8 mouse cellular contexts compared by ENCODE assay signal in the genomic region with DNA sequence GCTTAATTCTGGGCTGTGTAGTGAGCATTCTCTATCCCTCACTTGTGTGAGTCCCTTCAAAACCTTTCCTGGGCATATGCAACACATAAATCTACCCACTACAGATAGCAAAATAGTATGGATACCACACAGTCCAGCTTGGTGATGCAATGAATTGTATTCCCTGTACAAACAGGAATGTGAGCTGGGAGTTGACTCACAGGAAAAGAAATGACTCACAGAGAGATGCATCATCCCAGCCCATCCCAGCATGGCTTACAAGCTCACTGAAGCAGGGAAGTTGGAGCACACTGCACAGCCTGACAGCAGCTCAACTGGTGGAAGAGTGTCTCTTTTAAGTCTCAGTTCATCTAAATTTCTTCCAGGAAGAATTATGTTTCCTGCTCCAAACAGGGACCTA.
DNase-seq lines count a peak whose midpoint lies in the region; ATAC-seq and TF ChIP-seq lines count a peak whose summit lies in the region.
"Not testable (repeated sequence)": the region's sequence is repeated elsewhere in the genome, so short reads cannot be mapped to it uniquely, and the experiment has no call there.

No protein-coding gene starts in this region.

- ATAC-seq in stomach, postnatal 0 days (ENCODE audit: low FRiP score, low TSS enrichment), result peak; percentile 94

- intact Hi-C loops in left cerebral cortex, adult 2 months (cut with DNase I), result not testable (repeated sequence)

- H3K27ac ChIP-seq in left cerebral cortex, adult 2 months; stomach, postnatal 0 days (replicated peaks): not testable (repeated sequence)
- H3K27ac ChIP-seq in olfactory bulb, adult 2 months (ENCODE audit: insufficient read depth, low read depth, low read length), result 0 out of 2 replicates have a peak overlapping the region, but pooled peaks have one; percentile 40

- TF ChIP-seq POLR2A in olfactory bulb, adult 2 months (IDR thresholded peaks at IDR 0.05; ENCODE audit: insufficient read depth, low read depth, low read length), result not testable (repeated sequence)

- peak; percentile 14 for DNase-seq in MN1 (ENCODE audit: low spot score)
- peak; percentile 55 for DNase-seq in adrenal gland, postnatal 14 days
- DNase-seq in gastrocnemius, adult 18-20 months (ENCODE audit: low spot score), result peak; percentile 2
- peak; percentile 6 for DNase-seq in heart, postnatal 4 days
- peak; percentile 19 to 22 for DNase-seq in layer of hippocampus, adult 18-20 months (ENCODE audit: low spot score in 2 of 2)
- peak; percentile 13 to 17 for DNase-seq in left cerebral cortex, adult 2 months (ENCODE audit: extremely low spot score in 1 of 2, low spot score in 2 of 2)
- DNase-seq in stomach, postnatal 0 days (ENCODE audit: low spot score), result peak; percentile 19

- H3K27me3 ChIP-seq in stomach, postnatal 0 days (ENCODE audit: control insufficient read depth, insufficient read depth, low read length), result not testable (repeated sequence)

- H3K4me3 ChIP-seq in left cerebral cortex, adult 2 months; olfactory bulb, adult 2 months (ENCODE audit: insufficient read depth, low read depth, low read length); stomach, postnatal 0 days (ENCODE audit: low read depth, low read length): not testable (repeated sequence)

- H3K36me3 ChIP-seq in stomach, postnatal 0 days (ENCODE audit: control insufficient read depth, insufficient read depth, low read length), result not testable (repeated sequence)

- TF ChIP-seq CTCF in left cerebral cortex, adult 2 months (IDR thresholded peaks at IDR 0.05); olfactory bulb, adult 2 months (IDR thresholded peaks at IDR 0.05; ENCODE audit: insufficient read depth, low read depth, low read length); stomach, postnatal 0 days (IDR thresholded peaks at IDR 0.05; ENCODE audit: low read depth): not testable (repeated sequence)

- not testable (repeated sequence) for H3K9ac ChIP-seq in stomach, postnatal 0 days (ENCODE audit: low read length)

- not testable (repeated sequence) for H3K4me1 ChIP-seq in olfactory bulb, adult 2 months (ENCODE audit: control insufficient read depth, insufficient read depth, low read length); stomach, postnatal 0 days (replicated peaks; ENCODE audit: control insufficient read depth, insufficient read depth)

- not testable (repeated sequence) for TF ChIP-seq EP300 in stomach, postnatal 0 days (optimal IDR thresholded peaks at IDR 0.05)

- H3K9me3 ChIP-seq in stomach, postnatal 0 days (ENCODE audit: control insufficient read depth, low read length), result not testable (repeated sequence)

- not testable (repeated sequence) for H3K4me2 ChIP-seq in stomach, postnatal 0 days (replicated peaks; ENCODE audit: low read depth)

Comparison
In these comparisons a context has a peak if more than half of its experiments do, and no peak if none do; other contexts are left out.
1. DNase-seq: peak in every context shown above with its lines; median percentile 55 in adrenal gland, postnatal 14 days; 20 in layer of hippocampus, adult 18-20 months; 19 in stomach, postnatal 0 days; 15 in left cerebral cortex, adult 2 months; 14 in MN1; 6 in heart, postnatal 4 days; 2 in gastrocnemius, adult 18-20 months.